Mouse (Mus musculus) embryo, embryonic 10 days (tissue): Measurements from ENCODE around the gene Nat8.
"Not testable (repeated sequence)": the region's sequence is repeated elsewhere in the genome, so short reads cannot be mapped to it uniquely, and the experiment has no call there.

Experiments used
- DNase-seq: peaks from one replicate; pipeline ENCODE4 v3.0.0-alpha.2; 2015; ENCODE audit warnings: low spot score

Gene Nat8

DNA sequence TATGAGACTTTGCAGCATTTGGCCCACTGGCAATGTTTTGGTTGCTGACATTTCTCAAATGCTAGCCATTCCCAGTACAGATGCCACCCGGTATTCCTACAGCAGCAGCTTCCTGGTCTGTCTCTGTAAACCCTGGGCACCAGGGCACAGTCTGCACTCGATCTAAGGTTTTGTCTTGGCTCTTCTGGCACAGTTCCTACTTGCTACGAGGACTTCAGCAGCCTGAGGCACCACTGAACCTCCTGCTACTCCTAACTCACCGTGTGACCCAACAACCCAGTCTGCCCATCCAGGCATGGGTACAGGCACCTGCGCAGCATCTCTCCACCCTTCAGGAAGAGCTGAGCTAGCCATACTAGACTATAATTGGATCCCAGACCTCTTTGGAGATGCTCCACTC lies 4.2 kb upstream of the Nat8 start:
- not testable (repeated sequence) for DNase-seq

DNA sequence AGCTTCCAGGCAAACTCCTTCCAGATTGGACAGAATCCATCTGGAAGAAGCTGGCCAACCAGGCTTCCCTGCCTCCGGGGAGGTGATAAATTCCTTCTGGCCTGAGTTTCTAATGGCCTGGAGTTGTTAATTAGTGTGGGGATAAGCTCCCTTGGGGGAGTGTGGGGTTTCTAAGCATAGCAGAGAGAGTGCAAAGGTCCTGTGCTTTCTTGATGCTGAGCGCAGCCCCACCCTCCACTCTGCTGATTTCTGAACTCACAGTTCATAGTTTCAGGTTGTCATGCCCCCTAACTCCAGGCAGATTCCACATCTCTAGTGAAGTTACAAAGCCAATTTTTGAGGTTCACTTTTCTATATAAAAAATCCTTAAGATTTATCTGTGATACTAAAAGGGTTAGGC lies 3.2 kb upstream of the Nat8 start:
- DNase-seq = not testable (repeated sequence)

DNA sequence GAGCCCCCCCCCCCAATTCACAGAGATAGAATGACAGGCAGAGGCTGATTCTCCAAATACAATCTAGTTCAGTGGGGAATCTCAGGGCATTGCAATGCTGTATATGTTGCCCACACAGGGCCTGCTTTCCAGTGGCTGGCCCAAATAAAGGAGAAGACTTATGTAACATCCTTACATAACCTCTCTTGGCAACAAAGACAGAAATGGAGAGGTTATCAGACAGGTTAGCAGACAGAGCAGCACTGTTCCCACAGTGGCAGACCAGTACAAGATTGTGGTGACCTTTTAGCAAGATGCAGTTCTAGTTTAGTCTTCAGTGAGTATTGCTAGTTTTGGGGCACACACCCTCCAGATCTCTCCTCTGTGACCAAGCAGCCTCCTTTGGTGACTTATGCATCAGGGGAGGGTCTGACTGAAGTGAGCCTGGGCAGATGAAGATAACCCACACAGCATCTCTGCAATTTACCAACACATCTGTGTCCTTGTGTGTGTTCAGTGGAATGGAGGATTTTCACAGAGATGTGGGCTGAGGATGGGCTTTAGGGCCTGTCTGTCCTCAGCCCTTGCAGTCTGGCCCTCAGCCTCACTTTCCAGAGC lies 2.7 kb upstream of the Nat8 start:
- not testable (repeated sequence) for DNase-seq

DNA sequence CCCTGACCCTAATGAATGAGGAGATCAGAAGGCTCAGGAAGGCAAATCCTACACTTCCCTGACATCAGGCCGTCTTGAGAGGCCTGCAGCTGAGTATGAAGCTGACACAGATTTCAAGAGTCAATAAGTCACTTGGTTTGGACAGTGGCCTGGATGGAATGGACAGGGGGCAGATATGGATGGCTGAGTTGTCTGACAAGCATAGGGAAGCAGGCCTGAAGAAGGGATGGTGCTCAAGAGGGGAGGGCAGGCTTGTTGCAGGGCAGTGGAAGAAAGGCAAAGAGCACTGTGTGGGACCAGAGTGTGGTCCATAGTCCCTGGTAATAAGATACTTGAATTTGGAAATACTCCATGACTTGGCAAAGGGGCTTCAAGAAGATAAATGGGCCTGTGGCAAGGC lies 2.4 kb downstream of the Nat8 start:
- DNase-seq = no peak

DNA sequence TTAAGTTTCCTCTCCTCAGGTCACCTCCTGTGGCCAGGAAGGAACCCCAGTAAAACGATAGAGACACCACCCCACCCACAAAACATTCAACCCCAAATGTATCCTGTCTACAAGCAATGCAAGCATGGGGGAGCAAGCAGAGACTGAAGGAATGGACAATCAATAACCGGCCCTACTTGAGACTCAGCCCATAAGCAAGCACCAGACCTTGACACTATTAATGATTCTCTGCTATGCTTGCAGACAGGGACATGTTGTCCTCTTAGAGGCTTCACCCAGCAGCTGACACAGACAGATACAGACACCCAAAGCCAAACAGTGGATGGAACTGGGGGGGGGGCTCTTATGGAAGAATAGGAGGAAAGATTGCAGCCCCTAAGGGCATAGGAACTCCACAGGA lies 6.0 kb downstream of the Nat8 start:
- DNase-seq = no peak

DNA sequence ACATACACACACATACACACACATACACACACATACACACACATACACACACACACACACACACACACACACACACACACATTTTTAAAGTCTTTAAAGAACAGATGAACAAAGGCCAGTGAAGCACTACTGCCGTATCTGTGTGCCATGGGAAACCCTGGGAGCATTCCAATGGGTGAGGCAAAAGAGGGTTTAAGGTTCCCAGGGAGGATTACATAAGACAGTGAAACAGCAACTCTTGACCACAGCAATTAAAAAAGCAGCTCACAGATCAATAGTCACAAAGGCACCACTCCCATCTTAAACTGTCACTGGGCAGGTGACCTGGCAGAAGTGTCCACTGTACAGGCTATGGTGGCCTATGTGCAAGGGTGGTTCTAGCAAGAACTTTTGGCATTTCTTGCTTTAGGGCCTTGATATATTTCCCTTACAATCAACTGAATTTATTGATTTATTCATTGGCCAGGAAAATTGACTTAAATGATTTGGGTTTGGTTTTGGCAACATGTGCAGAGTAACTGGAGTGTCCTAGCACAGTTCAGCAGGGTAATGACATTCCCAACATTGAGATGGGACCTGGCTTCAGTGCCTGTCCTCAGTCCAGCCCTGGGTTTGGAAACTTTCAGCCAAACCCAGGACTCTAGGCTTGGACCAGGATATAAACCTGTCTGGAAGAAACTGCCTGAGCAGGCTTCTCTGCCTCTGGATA lies 8.3 kb downstream of the Nat8 start:
- no peak for DNase-seq

DNA sequence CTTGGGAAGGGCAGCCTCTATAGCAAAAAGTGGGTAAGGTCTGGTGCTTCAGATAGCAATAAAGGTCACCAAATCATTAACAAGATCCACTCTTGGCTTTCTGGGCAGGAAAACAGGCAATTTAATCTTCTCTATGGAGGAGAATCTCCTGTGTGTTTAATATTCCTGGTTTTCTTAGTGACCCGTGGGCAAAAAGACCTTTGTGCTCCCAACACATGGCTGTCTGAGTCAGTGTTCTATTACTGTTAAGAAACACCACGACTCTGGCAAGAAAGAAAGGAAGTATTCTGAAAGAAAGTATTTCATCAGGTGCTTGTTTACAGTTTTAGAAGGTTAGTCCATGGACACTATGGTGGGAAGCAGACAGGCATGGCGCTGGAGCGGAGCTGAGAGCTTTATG lies 9.6 kb downstream of the Nat8 start:
- no peak for DNase-seq

DNA sequence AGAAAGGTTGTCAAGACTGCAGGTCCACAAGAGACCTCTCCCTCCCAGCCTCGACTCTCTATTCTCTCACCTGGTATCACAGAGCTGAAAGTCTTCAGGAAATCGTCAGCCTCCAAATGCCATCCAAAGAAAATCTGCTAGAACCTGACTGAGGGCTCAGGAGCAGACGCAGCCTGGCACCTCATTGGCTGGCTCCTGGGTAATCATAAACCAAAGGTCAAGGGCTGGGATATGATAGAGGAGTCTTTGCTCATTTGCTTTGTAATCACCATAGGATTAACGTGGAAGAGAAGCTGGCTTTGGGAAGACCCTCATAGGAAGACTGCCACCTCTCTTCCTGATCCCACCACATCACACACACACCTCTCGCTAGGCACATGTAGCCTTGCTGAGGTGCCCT lies 11.0 kb downstream of the Nat8 start, which contains the start of the genes Nat8f6 and Nat8f5:
Nat8f6 (minus strand) TSS at position 118 of the 400 bp plus-strand sequence.
Nat8f5 (minus strand) TSS at position 136 of the 400 bp plus-strand sequence.
- DNase-seq = no peak

DNA sequence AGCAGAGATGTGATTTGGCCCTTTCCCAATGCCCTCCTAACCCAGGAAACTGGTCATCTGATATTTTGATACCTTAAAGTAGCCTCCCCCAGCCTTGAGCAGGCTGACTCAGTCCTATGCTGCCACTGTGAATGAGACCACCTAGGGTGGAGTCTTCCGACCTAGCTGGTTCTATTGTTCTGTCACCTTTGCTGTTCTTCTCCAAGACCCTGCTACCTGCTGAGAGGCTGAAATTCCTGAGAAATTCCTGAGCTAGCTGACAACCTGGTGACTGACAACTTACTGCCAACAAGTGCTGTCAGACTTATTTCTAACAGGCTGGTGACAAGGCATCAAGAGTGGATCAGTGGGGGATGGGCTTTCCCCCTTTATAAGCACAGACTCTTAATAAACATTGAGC lies 13.5 kb downstream of the Nat8 start:
- DNase-seq = no peak

DNA sequence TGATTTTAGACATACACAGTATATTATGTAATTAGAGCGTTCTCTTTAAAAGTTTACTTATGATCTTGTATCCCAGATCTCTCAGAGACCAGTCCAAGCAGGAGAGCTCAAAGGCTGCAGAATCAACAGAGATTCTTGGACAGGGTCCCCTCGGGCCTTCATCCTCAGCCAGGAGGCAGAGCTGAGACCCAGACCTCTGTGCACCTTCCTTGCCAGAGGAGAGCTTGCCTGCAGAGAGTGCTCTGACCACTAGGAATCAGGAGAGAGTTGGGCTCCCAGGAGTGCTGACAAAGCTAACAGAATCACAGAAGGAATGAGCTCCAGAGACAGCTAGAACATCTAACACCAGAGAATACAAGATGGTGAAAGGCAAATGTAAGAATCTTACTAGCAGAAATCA lies 18.5 kb downstream of the Nat8 start:
- no peak for DNase-seq

DNA sequence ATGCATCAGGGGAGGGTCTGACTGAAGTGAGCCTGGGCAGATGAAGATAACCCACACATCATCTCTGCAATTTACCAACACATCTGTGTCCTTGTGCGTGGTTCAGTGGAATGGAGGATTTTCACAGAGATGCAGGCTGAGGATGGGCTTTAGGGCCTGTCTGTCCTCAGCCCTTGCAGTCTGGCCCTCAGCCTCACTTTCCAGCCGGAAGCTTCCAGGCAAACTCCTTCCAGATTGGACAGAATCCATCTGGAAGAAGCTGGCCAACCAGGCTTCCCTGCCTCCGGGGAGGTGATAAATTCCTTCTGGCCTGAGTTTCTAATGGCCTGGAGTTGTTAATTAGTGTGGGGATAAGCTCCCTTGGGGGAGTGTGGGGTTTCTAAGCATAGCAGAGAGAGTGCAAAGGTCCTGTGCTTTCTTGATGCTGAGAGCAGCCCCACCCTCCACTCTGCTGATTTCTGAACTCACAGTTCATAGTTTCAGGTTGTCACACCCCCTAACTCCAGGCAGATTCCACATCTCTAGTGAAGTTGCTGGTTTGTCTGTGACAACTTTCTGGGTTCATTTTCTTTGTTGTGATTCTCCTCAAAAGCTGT lies 20.8 kb downstream of the Nat8 start:
- not testable (repeated sequence) for DNase-seq

DNA sequence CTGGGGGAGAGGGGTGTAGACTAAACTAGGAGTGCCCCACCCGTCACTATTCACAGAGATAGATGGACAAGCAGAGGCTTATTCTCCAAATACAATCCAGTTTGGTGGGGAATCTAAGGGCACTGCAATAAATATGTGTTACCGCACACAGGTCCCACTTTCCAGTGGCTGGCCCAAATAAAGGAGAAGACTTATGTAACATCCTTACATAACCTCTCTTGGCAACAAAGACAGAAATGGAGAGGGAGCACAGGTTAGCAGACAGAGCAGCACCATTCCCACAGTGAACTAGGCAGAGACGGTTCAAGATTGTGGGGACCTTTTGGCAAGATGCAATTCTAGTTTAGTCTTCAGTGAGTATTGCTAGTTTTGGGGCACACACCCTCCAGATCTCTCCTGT lies 21.4 kb downstream of the Nat8 start:
- DNase-seq = not testable (repeated sequence)

DNA sequence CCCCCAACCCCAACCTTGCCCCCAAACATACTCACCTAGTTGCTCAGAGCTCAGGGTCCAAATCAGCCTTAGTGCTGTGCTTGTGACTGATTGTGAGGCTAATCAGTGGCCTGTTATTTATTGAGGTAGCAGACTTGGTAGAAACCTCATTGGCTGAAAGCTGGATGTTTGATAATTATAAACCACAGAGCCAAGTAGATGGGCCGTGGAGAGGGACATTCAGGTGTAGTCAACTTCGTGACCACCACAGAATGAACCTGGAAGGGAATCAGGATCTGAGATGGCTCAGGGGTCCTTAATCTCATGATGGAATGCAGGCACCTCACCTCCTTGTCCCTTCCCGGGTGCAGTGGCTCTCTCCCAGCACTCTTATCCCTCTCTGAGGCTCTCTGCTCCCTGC lies 22.1 kb downstream of the Nat8 start:
- not testable (repeated sequence) for DNase-seq

DNA sequence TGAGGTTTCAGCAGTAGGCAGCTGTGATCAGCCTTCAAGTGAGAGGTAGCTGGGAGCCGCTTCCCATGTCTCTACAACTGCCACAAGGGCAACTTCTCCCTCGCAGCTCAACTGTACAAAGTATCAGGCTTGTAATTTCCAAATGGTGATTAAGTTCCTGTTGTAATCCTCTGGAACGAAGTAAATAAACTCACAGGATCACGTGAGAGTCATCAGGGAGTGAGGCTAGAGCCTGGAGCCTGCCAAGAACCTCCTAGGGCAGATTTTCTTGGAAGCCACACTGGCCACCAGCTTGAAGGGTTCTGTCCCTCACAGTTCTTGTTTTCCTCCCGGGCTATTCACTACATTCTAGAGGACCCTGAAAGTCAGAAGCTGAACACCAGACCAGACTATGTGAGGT lies 28.7 kb downstream of the Nat8 start:
- not testable (repeated sequence) for DNase-seq
